Mouse (Mus musculus) kidney, adult 18-20 months (tissue): ENCODE measurements around the gene Pcgf6.
"Not testable (repeated sequence)": the region's sequence is repeated elsewhere in the genome, so short reads cannot be mapped to it uniquely, and the experiment has no call there.

Experiments
- DNase-seq: peaks from one replicate; pipeline ENCODE4 v3.0.0; 2021

Gene Pcgf6

GRCm38 (mm10) chr19:47024954-47025353 lies 25.8 kb downstream of the Pcgf6 start:
- no peak for DNase-seq

DNA sequence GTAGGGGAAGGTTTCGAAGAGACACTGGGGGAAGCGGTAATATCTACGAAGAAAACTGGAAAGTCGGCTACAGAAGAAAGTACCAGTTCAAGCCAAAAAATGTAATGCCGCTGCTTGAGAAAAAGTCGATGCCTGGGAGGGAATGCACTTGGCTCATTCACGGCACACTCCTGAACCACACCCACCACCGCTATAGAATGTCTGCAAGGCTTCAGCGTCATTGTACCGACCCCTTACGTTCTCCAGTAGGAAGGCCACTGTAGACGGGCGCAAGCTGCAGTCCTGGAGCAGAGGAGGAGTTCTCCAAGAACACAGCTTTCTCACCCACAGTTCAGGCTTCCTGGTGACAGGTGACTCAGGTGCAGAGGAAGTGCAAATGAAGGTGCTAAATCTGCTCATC lies 27.2 kb downstream of the Pcgf6 start:
- no peak for DNase-seq

GRCm38 (mm10) chr19:47022709-47023108 lies 28.0 kb downstream of the Pcgf6 start:
- no peak for DNase-seq

GRCm38 (mm10) chr19:47019326-47019725 lies 31.4 kb downstream of the Pcgf6 start:
- DNase-seq, result no peak

- DNase-seq, result no peak
These were observed 32.4 kb downstream of the Pcgf6 start for GRCm38 (mm10) chr19:47018330-47018729.

- no peak for DNase-seq
These were observed 32.9 kb downstream of the Pcgf6 start for GRCm38 (mm10) chr19:47017831-47018230.

GRCm38 (mm10) chr19:47016487-47016886 lies 34.2 kb downstream of the Pcgf6 start:
- DNase-seq, result peak; percentile 80

GRCm38 (mm10) chr19:47015965-47016364 lies 34.7 kb downstream of the Pcgf6 start:
- DNase-seq, result no peak

DNA sequence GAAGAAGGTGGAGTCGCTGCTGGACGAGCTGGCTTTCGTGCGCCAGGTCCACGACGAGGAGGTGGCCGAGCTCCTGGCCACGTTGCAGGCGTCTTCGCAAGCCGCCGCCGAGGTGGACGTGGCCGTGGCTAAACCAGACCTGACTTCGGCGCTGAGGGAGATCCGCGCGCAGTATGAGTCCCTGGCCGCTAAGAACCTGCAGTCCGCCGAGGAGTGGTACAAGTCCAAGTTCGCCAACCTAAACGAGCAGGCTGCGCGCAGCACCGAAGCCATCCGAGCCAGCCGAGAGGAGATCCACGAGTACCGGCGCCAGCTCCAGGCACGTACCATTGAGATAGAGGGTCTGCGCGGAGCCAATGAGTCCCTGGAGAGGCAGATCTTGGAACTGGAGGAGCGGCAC lies 35.3 kb downstream of the Pcgf6 start:
- DNase-seq, result no peak

- DNase-seq, result peak; percentile 35
These were observed 36.0 kb downstream of the Pcgf6 start, which contains the start of the genes Ina and Nt5c2 for GRCm38 (mm10) chr19:47014447-47015381. TSS of gene Ina (plus strand) at chr19:47014698. TSS of gene Nt5c2 (minus strand) at chr19:47015153.

DNA sequence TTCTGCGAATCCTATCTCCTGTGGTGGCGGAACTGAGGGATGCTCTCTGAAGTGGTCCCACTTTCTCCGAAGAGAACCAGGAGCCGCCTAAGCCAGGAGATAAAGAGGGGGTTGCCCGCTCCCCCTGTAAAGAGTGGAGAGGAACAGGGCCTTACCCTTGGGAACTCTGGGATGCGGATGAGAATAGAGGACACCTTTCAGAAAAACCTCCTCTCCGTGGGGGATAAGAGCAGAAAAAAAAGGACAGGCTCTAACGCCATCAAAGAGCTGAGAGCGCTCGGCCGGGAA lies 36.6 kb downstream of the Pcgf6 start:
- no peak for DNase-seq

GRCm38 (mm10) chr19:47013340-47014158 lies 37.2 kb downstream of the Pcgf6 start:
- no peak for DNase-seq

- DNase-seq, result no peak
These were observed 38.1 kb downstream of the Pcgf6 start for GRCm38 (mm10) chr19:47012521-47013130.

GRCm38 (mm10) chr19:47009943-47010342 lies 40.8 kb downstream of the Pcgf6 start:
- DNase-seq, result no peak

DNA sequence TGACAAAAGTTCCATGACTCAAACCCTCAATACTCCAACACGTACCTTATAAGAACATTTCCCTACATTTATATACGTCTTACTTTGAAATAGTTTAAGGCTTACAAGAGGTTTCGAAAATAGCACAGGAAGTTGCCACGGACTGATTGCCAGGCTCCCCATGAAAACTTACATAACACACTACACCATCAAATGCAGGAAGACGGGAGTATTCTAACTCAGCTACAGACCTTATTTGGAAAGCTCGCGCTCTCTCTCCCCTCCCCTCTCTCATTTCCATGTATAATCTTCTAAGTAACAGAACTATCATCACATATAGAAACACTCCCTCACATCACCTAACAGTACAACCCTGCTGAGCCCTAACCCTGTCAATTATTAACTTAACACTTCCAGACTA lies 41.3 kb downstream of the Pcgf6 start:
- no peak for DNase-seq

DNA sequence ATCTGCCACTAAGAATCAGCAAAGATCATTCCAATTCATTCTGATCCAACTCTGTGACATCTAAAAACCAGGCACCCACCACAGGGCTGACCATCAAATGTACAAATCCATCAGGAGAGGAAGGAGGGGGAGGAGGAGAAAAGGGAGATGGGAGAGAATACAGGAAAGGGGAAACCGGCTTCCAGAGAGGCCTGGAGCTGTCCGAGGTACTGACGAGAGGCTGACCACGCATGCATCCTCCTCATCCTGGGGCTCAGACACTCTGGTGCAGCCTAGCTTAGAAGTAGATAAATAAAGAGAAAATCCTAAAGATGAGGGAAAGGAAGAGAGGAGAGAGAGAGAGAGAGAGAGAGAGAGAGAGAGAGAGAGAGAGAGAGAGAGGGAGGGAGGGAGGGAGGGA lies 44.4 kb downstream of the Pcgf6 start:
- DNase-seq, result peak; percentile 50

DNA sequence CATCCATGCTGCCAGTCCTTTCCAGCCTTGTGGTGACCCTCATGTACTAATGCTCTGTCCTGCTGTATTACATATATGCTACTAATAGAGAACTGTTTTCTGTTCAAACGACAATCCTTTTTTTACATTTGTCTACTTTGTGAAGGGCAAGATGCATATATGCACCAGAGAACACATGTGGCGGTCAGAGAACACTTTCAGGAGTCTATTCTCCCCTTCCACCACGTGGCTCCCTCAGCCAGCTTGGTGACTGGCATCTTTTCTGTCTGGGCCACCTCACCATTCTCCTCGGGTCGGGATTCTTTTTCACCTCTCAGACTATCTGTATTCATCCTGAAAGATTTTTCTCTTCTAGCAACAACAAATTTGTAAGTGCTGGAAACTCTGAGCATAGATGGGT lies 44.8 kb downstream of the Pcgf6 start:
- DNase-seq, result no peak

GRCm38 (mm10) chr19:47003742-47004511 lies 46.8 kb downstream of the Pcgf6 start:
- DNase-seq, result no peak

GRCm38 (mm10) chr19:47000357-47000756 lies 50.3 kb downstream of the Pcgf6 start:
- DNase-seq, result not testable (repeated sequence)

- DNase-seq, result no peak
These were observed 51.0 kb downstream of the Pcgf6 start for GRCm38 (mm10) chr19:46999753-47000152.

DNA sequence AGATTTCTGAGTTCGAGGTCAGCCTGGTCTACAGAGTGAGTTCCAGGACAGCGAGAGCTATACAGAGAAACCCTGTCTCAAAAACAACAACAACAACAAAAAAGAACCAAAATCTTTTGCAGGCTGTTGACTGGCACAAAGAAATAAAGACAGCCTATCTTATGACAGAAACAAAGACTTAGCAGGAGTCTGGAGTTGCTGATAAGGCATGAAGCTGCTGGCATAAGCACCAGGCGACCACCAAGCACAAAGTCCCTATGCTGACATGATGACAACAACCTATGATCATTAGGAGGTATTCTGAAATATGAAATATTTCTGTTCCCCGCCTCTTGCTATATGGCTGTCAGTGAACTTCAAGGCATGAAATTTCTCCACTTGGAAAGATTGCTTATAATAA lies 51.8 kb downstream of the Pcgf6 start:
- no peak for DNase-seq

GRCm38 (mm10) chr19:46998168-46998870 lies 52.4 kb downstream of the Pcgf6 start:
- DNase-seq, result no peak
